In genomic region chr6:119037047-119037446, GRCm38 (mm10) we compare ENCODE assay signal across 11 mouse cellular contexts.
A peak's percentile ranks its signal among the peaks of the same experiment; 100 is the strongest.
DNase-seq lines count a peak whose midpoint lies in the region; ATAC-seq and TF ChIP-seq lines count a peak whose summit lies in the region.
"Had no signal": no experiment of that assay in that cellular context is flagged by ENCODE, and none has a peak within 500 bp of the region (broad histone marks: within the 10 kb centered on the region; RNA-seq: fewer than 3 reads in every experiment).

No protein-coding gene starts in this region.

- H3K4me3 ChIP-seq in heart, embryonic 12.5 days = no peak overlapping the region
- no peak overlapping the region for H3K4me3 ChIP-seq in stomach, embryonic 14.5 days (ENCODE audit: low read depth, low read length)
- H3K4me3 ChIP-seq in thymus, adult 2 months (ENCODE audit: control insufficient read depth, insufficient read depth, low read length) = no peak overlapping the region

- no peak for TF ChIP-seq CTCF in thymus, adult 2 months (IDR thresholded peaks at IDR 0.05; ENCODE audit: borderline replicate concordance, control insufficient read depth, extremely low read depth, insufficient read depth, low read length, poor library complexity)

- no peak overlapping the region for H3K4me2 ChIP-seq in heart, embryonic 12.5 days
- no peak overlapping the region for H3K4me2 ChIP-seq in stomach, embryonic 14.5 days (replicated peaks; ENCODE audit: low read depth, low read length)

- TF ChIP-seq POLR2A in thymus, adult 2 months (IDR thresholded peaks at IDR 0.05; ENCODE audit: control insufficient read depth, extremely low read depth, insufficient read depth, low read length, poor library complexity) = no peak

- H3K4me1 ChIP-seq in heart, embryonic 12.5 days (replicated peaks) = peaks cover 77% of the 10 kb centered on the region
- 0 out of 2 replicates have a peak, but pooled peaks cover 4% of the 10 kb centered on the region for H3K4me1 ChIP-seq in stomach, embryonic 14.5 days (ENCODE audit: control insufficient read depth, insufficient read depth, low read length)
- no peaks in the 10 kb centered on the region for H3K4me1 ChIP-seq in thymus, adult 2 months (replicated peaks; ENCODE audit: control insufficient read depth, insufficient read depth, low read length)

- H3K36me3 ChIP-seq in heart, embryonic 12.5 days = peaks cover 16% of the 10 kb centered on the region
- no peaks in the 10 kb centered on the region for H3K36me3 ChIP-seq in stomach, embryonic 14.5 days (ENCODE audit: control insufficient read depth, insufficient read depth, low read length)
- H3K36me3 ChIP-seq in thymus, adult 2 months (ENCODE audit: control insufficient read depth, insufficient read depth, low read length) = no peaks in the 10 kb centered on the region

- H3K27me3 ChIP-seq in heart, embryonic 12.5 days (replicated peaks) = no peaks in the 10 kb centered on the region
- H3K27me3 ChIP-seq in stomach, embryonic 14.5 days (ENCODE audit: control insufficient read depth, insufficient read depth, low read length) = no peaks in the 10 kb centered on the region
- no peaks in the 10 kb centered on the region for H3K27me3 ChIP-seq in thymus, adult 2 months (ENCODE audit: control insufficient read depth, insufficient read depth, low read length)

- H3K27ac ChIP-seq in heart, embryonic 12.5 days (ENCODE audit: poor library complexity, severe bottlenecking) = peak overlapping the region; percentile 55; the same call in 1 of the 2 replicates
- no peak overlapping the region for H3K27ac ChIP-seq in stomach, embryonic 14.5 days (ENCODE audit: low read length)
- H3K27ac ChIP-seq in thymus, adult 2 months (ENCODE audit: control insufficient read depth, insufficient read depth, low read length) = no peak overlapping the region

- peaks cover 5% of the 10 kb centered on the region for H3K9me3 ChIP-seq in heart, embryonic 12.5 days (replicated peaks)
- H3K9me3 ChIP-seq in stomach, embryonic 14.5 days (ENCODE audit: control insufficient read depth, low read depth, low read length) = no peaks in the 10 kb centered on the region

- no peak overlapping the region for H3K9ac ChIP-seq in heart, embryonic 12.5 days
- no peak overlapping the region for H3K9ac ChIP-seq in stomach, embryonic 14.5 days (replicated peaks; ENCODE audit: low read depth, low read length)

- 51% methylated on average over 2 of the region's 2 CpGs for WGBS in heart, embryonic 12.5 days
- WGBS in stomach, embryonic 14.5 days = 65% methylated on average over 2 of the region's 2 CpGs
- WGBS in thymus, adult 2 months = 93% methylated on average over 2 of the region's 2 CpGs

- ATAC-seq in heart, embryonic 12.5 days (ENCODE audit: insufficient number of reproducible peaks, low FRiP score) = no peak
- peak; percentile 37; the same call in 1 of the 2 replicates for ATAC-seq in stomach, embryonic 14.5 days (ENCODE audit: insufficient number of reproducible peaks, insufficient read depth, low FRiP score, low read depth)
- ATAC-seq: forebrain, embryonic 16.5 days; inflammation-experienced regulatory T-cells, adult 6 months; midbrain, embryonic 16.5 days had no signal

- peak; percentile 8 to 15 for DNase-seq in kidney, adult 8-10 months
- no peak for DNase-seq in kidney, adult 18-20 months
- DNase-seq in kidney, postnatal 10 days = peak; percentile 18
- no peak for DNase-seq in cerebellum, adult 9-11 months
- DNase-seq in thymus, adult 2 months = no peak
- DNase-seq: cerebellum, postnatal 36 days had no signal

Comparison
In these comparisons a context has a peak if more than half of its experiments do, and no peak if none do; other contexts are left out.
1. DNase-seq: peak in kidney, adult 8-10 months (2 of 2) and kidney, postnatal 10 days (single experiment); none in kidney, adult 18-20 months (single experiment), cerebellum, adult 9-11 months (single experiment) and thymus, adult 2 months (single experiment).